Mouse (Mus musculus) midbrain, embryonic 14.5 days (tissue): ENCODE measurements around the gene Gpr162. TPM values are rescaled to one million over a fixed set of nuclear protein-coding genes. Genes with fewer than 3 reads are reported as not detected.

Experiments
- ATAC-seq: fragments of 200-750 bp; cut with Nextera tagmentation; 2 replicates; pipeline ENCODE4 v1.8.0; 2017; ENCODE audit warnings: moderate number of reproducible peaks, moderate library complexity; ENCODE audit not compliant: low FRiP score, low TSS enrichment
- DNase-seq: peaks from one replicate; pipeline ENCODE4 v3.0.0-alpha.2; 2015
- H3K27ac ChIP-seq: fragments of 300-500 bp; sonication (generic); replicated peaks from 2 replicates; pipeline ENCODE4 v1.5.1; 2014; ENCODE audit warnings: mild to moderate bottlenecking, low read depth, low read length, moderate library complexity
- H3K27me3 ChIP-seq: fragments of 300-500 bp; sonication (generic); 2 replicates; pipeline ENCODE4 v1.6.1; 2014; ENCODE audit warnings: low read length, control low read depth, mixed read lengths; ENCODE audit not compliant: control insufficient read depth, insufficient read depth
- H3K36me3 ChIP-seq: fragments of 300-500 bp; sonication (generic); 2 replicates; pipeline ENCODE4 v1.6.1; 2014; ENCODE audit warnings: low read length, control low read depth; ENCODE audit not compliant: control insufficient read depth, insufficient read depth
- H3K4me1 ChIP-seq: fragments of 300-500 bp; sonication (generic); 2 replicates; pipeline ENCODE4 v1.6.1; 2014; ENCODE audit warnings: mild to moderate bottlenecking, antibody characterized with exemption, low read length, control low read depth; ENCODE audit not compliant: control insufficient read depth, insufficient read depth
- H3K4me2 ChIP-seq: fragments of 300-500 bp; sonication (generic); 2 replicates; pipeline ENCODE4 v1.6.1; 2014; ENCODE audit warnings: mild to moderate bottlenecking, low read length, moderate library complexity
- H3K4me3 ChIP-seq: fragments of 300-500 bp; sonication (generic); replicated peaks from 2 replicates; pipeline ENCODE4 v1.5.1; 2014; ENCODE audit warnings: low read depth, low read length
- H3K9ac ChIP-seq: fragments of 300-500 bp; sonication (generic); replicated peaks from 2 replicates; pipeline ENCODE4 v1.6.1; 2014; ENCODE audit warnings: mild to moderate bottlenecking, low read length, moderate library complexity
- H3K9me3 ChIP-seq: fragments of 300-500 bp; sonication (generic); 2 replicates; pipeline ENCODE4 v1.6.1; 2016; ENCODE audit warnings: low read length, control low read depth, mixed read lengths; ENCODE audit not compliant: control insufficient read depth
- WGBS: fragments of 180-500 bp; shearing (Covaris S2); extraction: QIAGEN DNeasy Blood & Tissue Kit; methylation state at CpG from one replicate; pipeline ENCODE4 v1.1.7; 2014; 5-methylcytosine and 5-hydroxymethylcytosine counted together
- polyA plus RNA-seq: library from polyadenylated mRNA; unstranded; fragments of >200 nt; fragmentation: Nextera tagmentation; extraction: Ambion mirVana; gene quantifications from 2 replicates; pipeline ENCODE4 v1.2.1, GENCODE M21; 2014

Gpr162 gene
- polyA plus RNA-seq, result 14.7 and 34.9 TPM in 2 replicates

DNA sequence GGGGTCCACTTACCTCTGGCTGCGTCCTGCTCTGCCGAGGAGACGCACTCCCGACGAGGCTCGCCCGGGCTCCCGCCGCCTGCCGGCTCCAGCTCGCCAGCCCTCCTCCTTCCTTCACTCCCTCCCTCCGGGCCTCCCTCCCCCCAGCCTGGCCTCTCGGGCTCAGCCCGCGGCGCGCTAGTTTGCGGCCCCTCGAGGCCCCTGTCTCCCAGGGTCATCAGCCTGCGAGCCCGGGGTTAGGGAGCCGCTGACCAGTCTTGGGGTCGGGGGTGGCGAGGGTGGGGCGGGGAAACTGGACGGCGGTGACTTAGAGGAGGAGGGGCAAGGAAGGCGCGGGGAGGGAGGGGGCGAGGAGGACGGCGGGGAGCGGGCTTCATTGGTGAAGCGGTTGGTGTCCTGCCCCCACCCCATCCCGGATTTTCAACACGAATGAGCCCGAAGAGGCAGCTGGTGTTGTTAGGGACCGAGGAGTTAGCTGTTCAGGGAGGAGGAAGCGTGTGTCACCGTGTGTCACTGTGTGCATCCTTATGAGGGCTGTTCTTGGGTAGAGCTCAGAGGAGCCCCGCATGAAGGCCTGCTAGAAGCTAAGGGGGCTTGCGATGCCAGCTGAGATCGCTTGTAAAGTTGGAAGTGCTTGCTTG is at the start of gene Gpr162:
Gene Gpr162 (minus strand): TSS at position 326 of the 641 bp plus-strand sequence.
- Histone ChIP-seq H3K4me2 (peak within 1 kb of the TSS; percentile 70), H3K27me3 (no peaks in the 10 kb centered on the region), H3K4me1 (peaks cover 47% of the 10 kb centered on the region), H3K27ac (peak within 1 kb of the TSS; percentile 96), H3K9me3 (no peaks in the 10 kb centered on the region), H3K4me3 (peak within 1 kb of the TSS; percentile 70), H3K9ac (peak within 1 kb of the TSS; percentile 91), H3K36me3 (peaks cover 16% of the 10 kb centered on the region)
- 2% methylated on average over 43 of the region's 43 CpGs for WGBS
- DNase-seq (peak; percentile 86), ATAC-seq (peak; percentile 62)

DNA sequence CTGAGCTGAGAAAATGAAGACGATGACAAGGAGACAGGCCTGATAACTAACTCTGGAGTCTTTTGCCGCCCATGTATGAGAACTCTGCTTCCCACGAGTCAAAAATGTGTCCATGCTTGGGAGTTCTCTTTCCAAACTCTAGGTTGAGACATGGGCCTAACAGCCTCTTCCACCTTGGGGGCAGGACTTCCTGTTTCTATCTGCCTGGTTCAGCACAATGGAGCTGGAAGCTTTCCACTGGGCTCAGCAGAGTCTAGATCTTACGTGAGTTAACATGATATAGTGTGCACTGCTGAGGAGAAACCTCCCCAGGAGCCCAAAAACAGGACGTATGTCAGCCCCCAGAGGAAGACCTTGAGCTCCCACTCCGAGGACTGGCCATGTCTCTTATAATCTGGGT is 49.4 kb upstream of the Gpr162 start:
- Histone ChIP-seq H3K36me3 (peaks cover 30% of the 10 kb centered on the region), H3K4me2 (no peak overlapping the region; the same call in 1 of the 2 replicates), H3K4me1 (peaks cover 38% of the 10 kb centered on the region), H3K4me3 (no peak overlapping the region), H3K9ac (no peak overlapping the region), H3K27ac (peak overlapping the region; percentile 10), H3K27me3 (0 out of 2 replicates have a peak, but pooled peaks cover 4% of the 10 kb centered on the region), H3K9me3 (no peaks in the 10 kb centered on the region)
- DNase-seq (no peak), ATAC-seq (no peak)
- WGBS, result 64% methylated on average over 6 of the region's 6 CpGs

DNA sequence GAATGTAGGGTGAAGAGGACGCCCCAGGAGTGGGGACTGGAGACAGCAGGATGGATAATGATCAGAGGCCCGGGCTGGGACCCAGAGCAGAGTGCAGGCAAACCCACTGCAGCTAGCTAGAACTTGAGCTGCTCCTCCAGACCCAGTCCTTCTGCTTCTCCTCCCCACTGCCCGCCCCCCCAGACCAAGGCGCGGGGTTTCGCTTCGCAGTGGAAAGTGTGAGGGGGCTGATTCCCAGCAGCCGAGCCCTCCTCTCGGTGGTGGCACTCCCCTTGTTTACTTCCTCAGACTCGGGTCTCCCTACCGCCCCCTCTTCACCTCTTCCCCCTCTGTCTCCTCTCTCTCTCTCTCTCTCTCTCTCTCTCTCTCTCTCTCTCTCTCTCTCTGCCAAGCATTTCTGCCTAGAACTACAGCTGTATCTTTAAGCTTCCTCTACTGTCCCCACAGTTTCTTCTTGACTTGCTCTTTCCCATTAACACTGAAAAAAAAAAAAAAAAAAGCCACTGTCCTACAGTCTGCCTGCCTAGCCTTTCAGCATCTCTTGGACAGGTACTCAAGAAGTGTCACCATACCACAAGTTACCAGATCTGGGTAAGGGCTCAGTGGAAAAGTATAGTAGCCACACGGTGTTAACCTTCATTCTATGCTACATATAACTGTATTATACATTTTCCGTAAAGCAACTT is 47.9 kb upstream of the Gpr162 start, which contains the start of gene Lag3:
Gene Lag3 (minus strand): TSS at position 173 of the 686 bp plus-strand sequence.
- H3K4me1 ChIP-seq, result peaks cover 37% of the 10 kb centered on the region
- peaks cover 30% of the 10 kb centered on the region for H3K36me3 ChIP-seq
- 20% methylated on average over 13 of the region's 13 CpGs for WGBS
- no peak within 1 kb of the TSS for H3K27ac ChIP-seq
- 0 out of 2 replicates have a peak, but pooled peaks cover 4% of the 10 kb centered on the region for H3K27me3 ChIP-seq
- no peak within 1 kb of the TSS for H3K4me2 ChIP-seq
- H3K9ac ChIP-seq, result no peak within 1 kb of the TSS
- ATAC-seq, result no peak
- H3K4me3 ChIP-seq, result no peak within 1 kb of the TSS
- H3K9me3 ChIP-seq, result no peaks in the 10 kb centered on the region
- DNase-seq, result no peak

DNA sequence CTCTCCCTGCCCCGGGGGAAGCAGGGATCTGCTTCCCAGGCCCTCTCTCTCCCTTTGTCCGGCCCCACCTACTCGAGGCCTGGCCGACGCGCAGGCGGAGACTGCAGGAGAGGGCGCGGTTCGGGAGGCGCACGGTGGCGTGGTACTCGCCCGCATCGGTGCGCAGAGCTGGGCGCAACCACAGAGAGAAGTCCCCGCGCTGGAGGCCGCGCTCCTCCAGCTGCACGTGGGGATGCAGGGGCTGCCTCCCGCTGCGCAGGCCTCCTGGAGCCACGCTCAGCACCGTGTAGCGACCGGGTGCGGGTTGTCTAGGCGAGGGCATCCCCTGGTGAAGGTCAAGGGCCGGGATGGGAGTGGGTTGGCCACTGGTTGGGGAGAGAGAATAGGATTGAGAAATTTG is 46.2 kb upstream of the Gpr162 start:
- Histone ChIP-seq H3K9ac (peak overlapping the region; percentile 43), H3K27ac (no peak overlapping the region), H3K9me3 (no peaks in the 10 kb centered on the region), H3K27me3 (0 out of 2 replicates have a peak, but pooled peaks cover 4% of the 10 kb centered on the region), H3K4me3 (0 out of 2 replicates have a peak overlapping the region, but pooled peaks have one; percentile 1), H3K4me1 (peaks cover 36% of the 10 kb centered on the region), H3K4me2 (peak overlapping the region; percentile 46), H3K36me3 (peaks cover 30% of the 10 kb centered on the region)
- ATAC-seq (peak; percentile 21; the same call in 1 of the 2 replicates), DNase-seq (peak; percentile 59)
- 3% methylated on average over 32 of the region's 32 CpGs for WGBS

DNA sequence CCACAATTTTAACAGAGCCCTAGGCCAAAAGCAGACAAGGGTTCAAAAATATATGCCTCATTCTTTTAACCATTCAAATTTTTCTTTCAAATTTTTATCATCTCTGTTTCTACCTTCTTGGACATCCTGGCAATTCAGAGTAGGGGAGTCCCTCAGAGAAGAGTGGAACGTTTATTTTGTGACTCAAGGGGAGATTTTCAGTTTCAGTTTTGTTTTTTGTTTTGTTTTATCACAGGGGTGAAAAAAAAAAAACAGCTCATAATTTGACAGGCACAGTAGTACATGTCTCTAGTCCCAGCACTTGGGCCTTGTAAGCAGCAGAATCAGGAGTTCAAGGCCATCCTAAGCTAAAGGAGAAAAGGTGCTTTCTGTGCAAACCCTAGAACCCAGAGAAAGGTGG is 44.0 kb upstream of the Gpr162 start:
- 83% methylated on average over 1 of the region's 1 CpGs for WGBS
- Histone ChIP-seq H3K36me3 (peaks cover 8% of the 10 kb centered on the region), H3K4me3 (no peak overlapping the region), H3K4me1 (peaks cover 35% of the 10 kb centered on the region), H3K27me3 (0 out of 2 replicates have a peak, but pooled peaks cover 4% of the 10 kb centered on the region), H3K9me3 (no peaks in the 10 kb centered on the region), H3K27ac (no peak overlapping the region), H3K9ac (no peak overlapping the region), H3K4me2 (no peak overlapping the region)
- DNase-seq, result no peak
- no peak for ATAC-seq

DNA sequence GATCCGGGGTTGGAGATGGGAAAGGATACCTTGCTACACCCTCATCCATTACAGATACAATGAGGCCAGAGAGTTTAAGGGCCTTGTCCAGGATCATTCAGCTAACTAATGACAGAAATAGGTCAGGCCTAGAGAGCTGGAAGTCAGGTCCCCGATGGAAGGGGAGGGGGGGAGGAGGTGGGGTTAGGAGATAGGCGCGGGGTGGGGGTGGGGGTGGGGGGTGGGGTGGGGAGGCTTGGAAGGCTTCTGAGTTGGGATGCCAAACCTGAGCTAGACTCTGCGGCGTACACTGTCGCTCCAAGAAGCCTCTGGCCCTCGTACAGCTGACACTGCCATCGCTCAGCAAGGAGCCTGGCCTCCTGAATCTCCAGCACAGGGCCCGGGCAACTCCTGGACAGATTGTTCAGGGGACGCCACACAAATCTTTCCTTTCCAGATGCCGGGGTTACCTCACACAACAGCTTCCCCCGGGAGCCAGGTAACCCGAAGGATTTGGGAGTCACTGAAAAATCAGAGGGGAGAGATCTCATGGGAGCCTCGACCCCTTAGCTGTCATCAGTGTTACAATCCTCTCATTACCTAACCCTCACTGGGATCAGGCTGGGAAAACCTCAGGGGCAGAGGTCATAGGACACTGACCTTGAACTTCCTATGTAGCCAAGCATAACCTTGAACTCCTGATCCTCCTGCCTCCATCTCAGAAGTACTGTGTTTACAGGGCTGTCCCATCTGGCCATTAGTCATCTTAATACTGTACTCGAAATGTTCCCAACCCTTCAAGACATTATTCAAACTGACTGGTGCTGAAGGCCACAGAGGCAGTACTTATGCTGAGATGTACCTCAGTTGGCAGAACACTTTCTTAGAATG is 41.4 kb upstream of the Gpr162 start:
- 26% methylated on average over 15 of the region's 16 CpGs for WGBS

DNA sequence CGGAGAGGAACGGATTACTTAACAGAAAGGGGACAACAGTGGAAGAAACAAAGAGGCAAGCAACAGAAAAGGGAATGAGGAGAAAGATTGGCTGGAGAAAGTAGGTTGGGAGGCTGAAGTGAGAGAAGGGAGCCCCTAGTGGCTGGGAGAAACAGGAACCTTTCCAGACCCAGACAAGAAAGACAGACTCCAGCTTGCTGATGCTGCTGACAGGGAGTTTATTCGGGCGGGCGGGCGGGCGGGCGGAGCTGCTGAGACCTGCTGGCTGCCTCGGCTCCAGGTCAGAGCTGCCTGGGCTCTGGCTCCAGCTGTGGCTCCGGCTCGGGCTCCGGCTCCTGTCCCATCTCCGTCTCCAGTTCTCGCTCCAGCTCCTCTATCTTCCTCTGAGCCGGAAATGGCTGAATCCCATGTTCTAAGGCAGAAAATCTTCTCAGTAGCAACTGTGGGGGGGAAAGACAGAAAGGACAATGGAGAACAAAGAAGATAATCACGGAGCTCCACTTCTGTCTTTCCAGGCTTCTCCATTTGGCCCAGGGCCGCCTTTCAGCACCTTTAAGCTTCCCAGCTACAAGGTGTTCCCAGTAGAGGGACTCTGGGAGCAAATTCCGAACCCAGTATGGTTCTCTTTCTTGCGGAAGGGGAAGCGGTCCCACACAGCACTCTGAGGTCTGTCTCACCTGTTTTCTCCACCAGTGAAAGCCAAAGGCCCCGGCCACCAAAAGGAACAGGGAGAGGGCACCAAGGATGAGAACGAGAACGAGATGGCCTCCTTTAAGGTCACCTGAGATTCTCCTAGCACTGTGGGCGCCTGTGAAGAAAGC is 40.6 kb upstream of the Gpr162 start:
- WGBS, result 5% methylated on average over 24 of the region's 24 CpGs
- DNase-seq (peak; percentile 89), ATAC-seq (peak; percentile 66)
- peak overlapping the region; percentile 62 for H3K9ac ChIP-seq
- peaks cover 19% of the 10 kb centered on the region for H3K4me1 ChIP-seq
- 0 out of 2 replicates have a peak, but pooled peaks cover 4% of the 10 kb centered on the region for H3K27me3 ChIP-seq
- peak overlapping the region; percentile 82 for H3K4me2 ChIP-seq
- no peaks in the 10 kb centered on the region for H3K9me3 ChIP-seq
- 0 out of 2 replicates have a peak, but pooled peaks cover 3% of the 10 kb centered on the region for H3K36me3 ChIP-seq
- peak overlapping the region; percentile 39 for H3K4me3 ChIP-seq
- H3K27ac ChIP-seq, result peak overlapping the region; percentile 99

More for the DNA sequence above, 41.4 kb upstream of the Gpr162 start:
- Histone ChIP-seq H3K9me3 (no peaks in the 10 kb centered on the region), H3K4me3 (peak overlapping the region; percentile 39), H3K36me3 (0 out of 2 replicates have a peak, but pooled peaks cover 3% of the 10 kb centered on the region), H3K27me3 (0 out of 2 replicates have a peak, but pooled peaks cover 4% of the 10 kb centered on the region), H3K27ac (peak overlapping the region; percentile 99), H3K4me1 (peaks cover 28% of the 10 kb centered on the region), H3K4me2 (peak overlapping the region; percentile 82), H3K9ac (peak overlapping the region; percentile 62)
- no peak for ATAC-seq
- DNase-seq, result no peak
